Mouse (Mus musculus): ENCODE measurements around the gene Cdk9.

- TF ChIP-seq CTCF (conservative IDR thresholded peaks at IDR 0.05; ENCODE audit: low read length) (no peak), NANOG (IDR thresholded peaks at IDR 0.05; ENCODE audit: borderline replicate concordance, low read length) (no peak), POU5F1 (IDR thresholded peaks at IDR 0.05; ENCODE audit: borderline replicate concordance, low read length) (no peak)
Measured at GRCm38 (mm10) chr2:32658873-32659272, 54.0 kb downstream of the Cdk9 start.

Data from E14TG2a.4 (cell line).